Mouse (Mus musculus) frontal cortex, adult (tissue): ENCODE data around the gene Arhgef2.
A peak's percentile ranks its signal among the peaks of the same experiment; 100 is the strongest.

Experiments used
- ATAC-seq: cut with Nextera tagmentation; 2 replicates; pipeline ENCODE4 v1.9.2; 2017; ENCODE audit warnings: mild to moderate bottlenecking, moderate library complexity, mixed read lengths; ENCODE audit not compliant: low TSS enrichment

Arhgef2 gene

GRCm38 (mm10) chr3:88640676-88641075, 34.9 kb downstream of the Arhgef2 start:
- no peak for ATAC-seq

DNA sequence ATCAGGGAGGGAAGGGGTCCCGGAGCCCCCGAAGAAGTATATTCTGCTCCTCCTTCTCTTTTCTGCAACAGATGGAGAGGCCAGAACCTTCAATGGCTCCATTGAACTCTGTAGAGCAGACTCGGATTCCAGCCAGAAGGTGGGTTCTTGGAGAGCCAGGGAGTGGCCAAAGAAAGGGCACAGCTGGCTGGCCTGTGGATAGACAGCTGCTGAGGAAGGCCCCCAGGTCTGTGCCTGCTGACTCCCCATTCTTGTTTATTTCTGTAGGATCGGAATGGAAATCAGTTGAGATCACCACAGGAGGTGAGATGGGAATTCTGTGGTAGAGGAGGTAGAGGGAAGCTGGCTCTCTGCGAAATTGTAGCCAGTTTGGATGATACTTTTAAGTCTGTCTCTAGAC, 37.3 kb downstream of the Arhgef2 start:
- ATAC-seq = no peak

DNA sequence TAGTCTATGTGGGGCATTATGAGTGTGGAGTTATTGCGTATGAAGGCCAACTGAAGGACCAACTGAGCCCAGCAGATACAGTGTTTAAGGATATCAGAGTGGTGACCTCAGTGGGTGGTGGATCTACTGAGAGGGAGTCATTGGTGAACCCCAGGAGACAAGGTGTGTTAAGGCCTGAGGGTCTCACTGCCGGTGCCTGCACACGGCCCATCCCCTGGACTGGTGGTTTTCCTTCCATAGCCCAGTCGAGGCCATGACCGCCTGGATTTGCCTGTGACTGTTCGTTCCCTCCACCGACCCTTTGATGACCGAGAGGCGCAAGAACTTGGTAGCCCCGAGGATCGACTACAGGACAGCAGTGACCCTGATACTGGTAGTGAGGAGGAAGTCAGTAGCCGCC, 40.2 kb downstream of the Arhgef2 start:
- ATAC-seq = no peak

DNA sequence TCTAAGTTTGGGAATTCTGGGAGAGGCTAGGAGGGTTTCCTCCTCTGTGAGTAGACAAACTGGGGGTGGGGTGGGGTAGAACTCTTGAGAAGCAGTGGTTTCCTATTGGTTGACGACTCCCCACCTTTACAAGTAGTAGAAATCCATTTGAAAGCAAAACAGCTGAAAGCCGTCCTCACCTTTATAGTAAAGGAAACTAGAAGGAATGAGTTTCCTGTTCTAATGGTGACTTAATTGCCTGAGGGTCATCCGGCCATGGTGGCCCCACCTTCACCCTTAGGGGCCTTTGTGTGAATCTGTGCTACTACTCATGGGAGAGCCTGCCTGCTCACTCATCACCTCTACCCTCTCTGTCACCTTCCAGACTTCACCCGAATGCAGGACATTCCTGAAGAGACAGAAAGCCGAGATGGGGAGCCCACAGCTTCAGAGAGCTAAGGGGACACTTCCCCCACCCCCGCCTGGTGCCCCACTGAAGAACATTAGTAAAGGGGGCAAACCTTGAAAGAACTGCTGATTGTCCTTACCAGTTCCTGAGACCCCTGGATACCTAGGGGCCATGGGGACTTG, 40.7 kb downstream of the Arhgef2 start:
- no peak for ATAC-seq

GRCm38 (mm10) chr3:88647076-88647475, 41.3 kb downstream of the Arhgef2 start:
- no peak for ATAC-seq

DNA sequence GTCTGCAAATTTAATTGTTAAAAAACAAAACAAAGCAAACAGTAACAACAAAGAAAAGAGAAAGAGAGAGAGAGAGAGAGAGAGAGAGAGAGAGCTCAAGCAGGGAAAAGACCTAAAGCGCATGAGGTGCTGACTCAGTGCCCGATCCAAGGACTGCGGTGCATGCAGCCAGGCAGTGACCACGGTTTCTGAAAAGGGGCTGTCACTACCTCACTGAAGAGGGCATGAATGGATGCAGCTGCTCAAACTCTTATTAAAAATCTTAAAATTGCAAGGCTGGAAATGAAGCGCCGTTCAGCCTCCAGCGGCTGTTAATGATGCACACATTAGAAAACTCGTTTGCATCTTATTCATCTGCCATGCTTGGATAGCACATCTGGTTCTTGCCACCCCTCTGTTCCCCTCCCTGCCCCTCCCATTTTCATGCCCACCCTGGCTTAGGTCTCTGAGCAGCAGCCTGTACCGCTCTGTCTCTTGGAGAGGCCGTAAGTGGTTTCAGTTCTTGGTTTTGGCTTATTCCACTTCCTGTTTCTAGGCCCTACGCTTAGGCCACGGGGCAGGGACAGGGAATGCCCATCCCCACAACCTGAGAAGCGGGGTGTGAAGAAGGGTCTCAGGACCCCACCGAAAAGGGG, 42.1 kb downstream of the Arhgef2 start:
- ATAC-seq = no peak

- ATAC-seq = 0 out of 2 replicates have a peak, but pooled peaks have one; percentile 21
Observed at GRCm38 (mm10) chr3:88648452-88649168, 42.8 kb downstream of the Arhgef2 start.

DNA sequence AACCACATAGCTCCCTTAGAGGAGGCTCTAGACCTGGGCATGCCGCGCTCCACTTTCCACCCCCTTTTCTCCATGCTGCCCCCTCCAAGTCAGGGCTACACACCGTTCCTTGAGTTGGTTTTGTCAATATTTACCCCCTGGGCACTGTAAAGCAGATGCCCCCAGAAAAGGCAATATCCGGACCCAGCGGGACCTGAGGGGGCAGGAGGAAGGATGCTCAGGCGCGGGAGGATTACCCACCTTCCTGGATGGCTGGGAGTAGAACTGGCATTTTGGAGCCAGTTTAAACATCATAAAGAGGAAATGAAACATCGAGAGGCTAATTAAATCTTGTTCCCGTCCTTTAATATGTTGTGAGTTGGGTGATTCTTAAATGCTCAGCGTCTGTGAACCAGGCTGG, 43.4 kb downstream of the Arhgef2 start:
- ATAC-seq = 0 out of 2 replicates have a peak, but pooled peaks have one; percentile 16

DNA sequence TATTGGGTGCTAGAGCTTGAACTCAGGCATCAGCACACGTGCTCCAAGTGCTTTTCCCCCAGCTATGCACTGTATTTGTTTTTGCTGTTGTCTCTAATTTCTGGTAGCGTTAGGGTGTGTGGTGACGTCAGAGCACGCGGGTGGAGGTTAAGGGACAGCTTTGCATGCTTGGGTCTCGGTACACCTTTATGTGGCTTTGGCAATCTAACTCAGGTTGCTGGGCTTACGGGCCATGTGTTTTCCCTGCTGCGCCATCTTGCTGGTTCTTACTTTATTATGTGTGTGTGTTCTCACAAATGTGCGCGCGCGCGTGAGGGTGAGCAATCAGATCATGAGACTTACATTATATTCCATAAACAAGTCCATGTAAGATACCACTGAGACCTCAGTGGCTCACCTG, 44.2 kb downstream of the Arhgef2 start:
- no peak for ATAC-seq

DNA sequence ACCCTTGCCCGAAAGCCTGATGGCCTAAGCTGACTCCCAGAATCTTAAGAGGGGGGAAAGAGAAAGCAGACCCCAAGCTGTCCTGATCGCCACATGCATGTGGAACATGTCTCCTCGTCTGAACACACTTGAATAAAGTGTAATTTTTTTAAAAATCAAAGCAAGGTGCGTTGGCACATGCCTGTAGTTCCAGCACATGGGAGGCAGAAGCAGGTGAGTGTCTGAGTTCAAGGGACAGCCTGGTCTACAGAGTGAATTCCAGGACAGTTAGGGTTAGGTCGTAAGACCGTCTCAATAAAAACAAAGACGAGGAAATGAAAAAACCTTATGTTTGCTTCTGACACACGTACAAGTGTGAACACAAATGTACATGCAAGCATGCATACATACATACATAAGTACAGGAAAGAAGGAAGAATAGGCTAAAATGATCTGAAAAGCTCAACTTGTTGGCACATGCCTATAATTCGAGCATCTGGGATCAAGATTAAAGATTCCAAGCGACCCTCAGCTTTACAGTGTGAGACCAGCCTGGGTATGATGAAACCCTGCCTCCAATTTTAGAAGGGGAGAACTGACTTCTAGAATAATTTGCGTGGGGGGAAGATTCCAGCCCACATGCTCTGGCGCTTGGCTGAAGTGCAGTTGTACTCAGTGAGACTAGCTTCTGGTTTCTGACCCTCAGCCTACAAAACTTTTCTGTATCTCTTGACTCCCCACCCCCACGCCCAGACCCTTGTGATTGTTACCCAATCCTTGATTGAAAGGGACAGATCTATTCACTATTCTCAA, 45.1 kb downstream of the Arhgef2 start:
- ATAC-seq = peak; percentile 16; the same call in 1 of the 2 replicates

DNA sequence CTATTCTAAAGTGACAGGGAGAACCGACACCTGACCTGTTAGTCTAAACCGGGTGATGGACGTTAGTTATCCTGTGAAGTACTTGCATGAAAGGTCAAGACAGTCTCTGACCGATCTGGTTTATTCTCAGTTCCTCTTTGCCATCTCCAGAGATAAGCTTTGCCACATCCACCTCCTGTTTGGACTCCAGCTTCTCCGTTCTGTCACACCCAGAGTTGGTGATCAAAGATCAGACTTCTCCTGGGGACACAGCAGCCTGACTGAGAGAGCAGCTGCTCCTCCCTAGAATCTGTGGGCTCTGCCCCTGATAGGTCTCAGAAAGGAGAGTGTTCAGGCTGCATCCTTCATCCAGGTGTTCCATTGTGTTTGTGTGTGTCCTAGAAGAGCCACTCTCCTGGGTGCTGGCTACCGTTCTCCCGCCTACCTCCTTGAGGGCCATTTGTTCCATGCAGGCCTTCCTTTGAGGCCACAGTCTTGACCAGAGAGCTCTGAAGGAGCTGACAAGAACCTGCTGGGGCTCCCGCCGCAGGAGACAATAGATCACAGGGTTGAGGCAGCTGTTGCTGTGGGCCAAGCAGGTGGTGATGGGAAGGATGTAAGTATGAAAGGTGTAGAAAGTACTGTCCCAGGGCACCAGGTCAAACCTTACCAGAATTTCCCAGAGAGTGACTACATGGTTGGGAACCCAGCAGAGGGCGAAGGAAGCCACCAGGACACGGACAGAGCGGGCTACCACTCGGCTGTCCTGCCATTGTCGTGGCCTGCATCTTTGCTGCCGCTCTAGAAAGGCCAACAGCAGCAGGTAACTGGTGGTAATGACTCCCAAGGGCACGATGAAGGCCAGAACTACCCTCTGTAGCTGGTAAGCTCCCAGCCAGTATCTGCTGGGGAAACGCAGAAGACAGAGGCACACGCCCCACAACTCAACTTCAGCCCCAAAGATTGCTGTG, 46.2 kb downstream of the Arhgef2 start:
- no peak for ATAC-seq

- ATAC-seq = no peak
Observed at GRCm38 (mm10) chr3:88652846-88653515, 47.2 kb downstream of the Arhgef2 start, which contains the start of gene Rxfp4. TSS of gene Rxfp4 (minus strand) at chr3:88653142.

- no peak for ATAC-seq
Observed at GRCm38 (mm10) chr3:88653516-88654370, 48.0 kb downstream of the Arhgef2 start.

GRCm38 (mm10) chr3:88654621-88655020, 48.9 kb downstream of the Arhgef2 start:
- no peak for ATAC-seq

DNA sequence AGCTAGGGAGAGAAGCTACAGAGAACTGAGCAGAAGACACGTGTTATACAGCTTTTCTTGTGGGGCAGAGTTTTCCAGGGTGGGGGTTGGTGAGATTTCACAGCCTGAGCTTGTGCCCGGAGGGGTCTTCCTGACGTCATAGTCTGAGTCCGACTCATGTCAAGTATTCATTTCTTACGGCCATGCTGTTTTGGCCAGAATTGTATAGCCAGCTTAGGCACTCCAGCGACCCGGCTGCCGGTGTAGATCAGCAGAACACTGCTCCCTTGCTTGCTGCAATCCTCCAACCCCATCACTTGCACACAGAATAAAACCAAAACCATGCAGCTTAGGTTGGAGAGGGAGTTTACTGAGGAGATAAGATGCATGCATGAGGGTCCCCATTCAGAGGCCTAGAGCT, 49.9 kb downstream of the Arhgef2 start:
- no peak for ATAC-seq

DNA sequence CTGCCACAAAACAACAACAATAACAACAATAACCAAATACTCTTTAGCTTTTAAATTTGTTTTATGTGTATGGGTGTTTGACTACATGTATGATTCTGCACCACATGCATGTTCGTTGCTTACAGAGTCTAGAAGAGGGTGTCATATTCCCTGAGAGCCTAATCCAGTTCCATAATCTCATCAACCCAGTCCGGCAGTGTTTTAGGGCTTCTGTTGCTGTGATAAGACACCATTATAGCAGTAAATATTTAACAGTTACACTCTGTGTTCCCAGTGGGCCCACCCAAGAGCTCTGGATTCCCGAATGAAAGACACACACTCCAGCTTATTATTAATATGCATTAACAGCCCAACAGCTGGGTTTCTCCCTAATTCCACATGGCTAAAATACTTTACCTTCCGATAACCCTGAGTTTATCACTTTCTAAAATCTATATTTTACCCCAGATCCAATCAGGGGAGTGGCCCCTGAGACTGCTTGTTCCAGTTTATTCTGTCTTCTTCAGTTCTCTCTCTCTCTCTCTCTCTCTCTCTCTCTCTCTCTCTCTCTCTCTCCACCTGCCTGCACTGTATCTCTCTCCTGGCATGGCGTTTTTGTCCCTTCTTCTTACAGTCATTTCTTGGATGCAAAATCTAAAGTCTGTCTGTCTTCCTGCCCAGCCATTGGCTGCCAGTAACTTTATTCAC, 52.8 kb downstream of the Arhgef2 start:
- no peak for ATAC-seq

DNA sequence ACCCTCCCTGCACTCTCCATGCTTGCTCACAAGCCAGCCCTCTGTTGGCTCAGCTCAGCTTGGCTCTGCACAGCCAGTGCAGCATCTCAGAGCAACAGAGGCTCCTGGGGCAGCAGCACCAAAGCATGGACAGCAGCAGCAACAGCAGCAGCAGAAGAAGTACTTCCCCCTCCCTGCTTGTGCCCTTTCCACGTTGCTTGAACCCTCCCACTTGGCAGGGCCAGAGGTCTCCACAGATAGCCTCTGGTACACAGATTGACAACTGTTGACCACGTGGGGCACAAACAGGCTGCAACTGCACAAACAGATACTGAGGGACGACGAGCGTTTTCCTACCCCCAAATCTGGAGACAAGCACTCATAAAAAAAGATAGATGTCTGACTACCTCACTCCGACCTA, 54.0 kb downstream of the Arhgef2 start:
- ATAC-seq = no peak

GRCm38 (mm10) chr3:88664095-88664494, 58.3 kb downstream of the Arhgef2 start:
- no peak for ATAC-seq

DNA sequence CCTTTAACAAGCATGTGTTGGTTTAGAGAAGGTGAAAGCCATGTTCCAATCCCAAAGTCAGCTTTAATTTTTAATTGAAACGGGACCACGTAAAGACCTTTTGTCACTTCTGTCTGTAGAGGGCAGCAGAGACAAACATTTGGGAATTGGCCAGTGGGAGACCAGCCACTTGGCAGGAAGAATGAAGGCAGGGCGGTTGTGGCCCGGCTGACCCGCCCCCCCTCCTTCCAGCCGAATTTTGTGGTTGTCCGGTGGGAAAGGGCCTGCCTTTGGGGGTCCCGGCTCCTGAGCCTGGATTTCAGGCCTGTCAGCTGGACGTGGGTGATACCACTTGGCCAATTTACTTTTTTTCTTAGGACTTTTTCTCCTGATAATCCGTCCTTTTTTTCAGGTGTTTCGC, 71.6 kb downstream of the Arhgef2 start:
- ATAC-seq = no peak; the same call in 1 of the 2 replicates
